Mouse (Mus musculus): ENCODE data around the gene Igfbp5. TPM values are rescaled to one million over a fixed set of nuclear protein-coding genes. Genes with fewer than 3 reads are reported as not detected.

Gene Igfbp5
- polyA plus RNA-seq, 1 experiment from 2014 or later = 34.8 TPM

- Histone ChIP-seq H3K27ac (ENCODE audit: low read depth, low read length) (no peak overlapping the region), H3K4me2 (replicated peaks; ENCODE audit: low read depth, low read length) (no peak overlapping the region), H3K9me3 (ENCODE audit: control insufficient read depth, low read length) (no peaks in the 10 kb centered on the region), H3K4me3 (ENCODE audit: low read depth, low read length) (no peak overlapping the region), H3K9ac (ENCODE audit: low read depth, low read length) (no peak overlapping the region), H3K36me3 (ENCODE audit: control insufficient read depth, insufficient read depth, low read length) (no peaks in the 10 kb centered on the region), H3K4me1 (replicated peaks; ENCODE audit: control insufficient read depth, insufficient read depth, low read length) (no peaks in the 10 kb centered on the region), H3K27me3 (ENCODE audit: control insufficient read depth, insufficient read depth, low read length) (no peaks in the 10 kb centered on the region)
- ATAC-seq (ENCODE audit: low FRiP score) (no peak), DNase-seq (ENCODE audit: low spot score) (no peak)
- WGBS = 88% methylated on average over 18 of the region's 18 CpGs
These were observed 31.8 kb downstream of the Igfbp5 start for GRCm38 (mm10) chr1:72842666-72843459.

DNA sequence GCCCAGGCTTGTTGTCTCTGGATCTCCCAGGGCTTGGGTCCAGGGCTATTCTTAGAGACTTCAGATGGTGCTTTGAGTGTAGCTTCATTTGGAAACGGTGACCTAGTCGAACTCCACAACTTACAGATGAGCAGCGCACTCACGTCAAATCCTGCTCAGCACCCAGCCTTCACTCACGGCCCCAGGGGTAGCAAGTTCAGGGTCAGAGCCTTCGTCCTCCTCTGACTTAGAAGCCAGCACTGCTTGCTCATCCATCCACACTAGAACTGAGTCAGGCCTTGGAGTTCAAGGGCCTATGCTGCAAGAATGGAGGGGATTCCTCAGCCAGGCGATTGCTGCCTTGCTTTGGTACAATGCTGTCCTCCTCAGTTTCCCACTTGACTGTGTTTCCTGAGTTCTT lies 34.9 kb downstream of the Igfbp5 start:
- H3K4me2 ChIP-seq (replicated peaks; ENCODE audit: low read depth, low read length) = no peak overlapping the region
- no peak for ATAC-seq (ENCODE audit: low FRiP score)
- H3K9ac ChIP-seq (ENCODE audit: low read depth, low read length) = no peak overlapping the region
- H3K4me3 ChIP-seq (ENCODE audit: low read depth, low read length) = no peak overlapping the region
- no peak overlapping the region for H3K27ac ChIP-seq (ENCODE audit: low read depth, low read length)
- WGBS = 87% methylated on average over 7 of the region's 7 CpGs
- H3K36me3 ChIP-seq (ENCODE audit: control insufficient read depth, insufficient read depth, low read length) = 0 out of 2 replicates have a peak, but pooled peaks cover 2% of the 10 kb centered on the region
- no peaks in the 10 kb centered on the region for H3K27me3 ChIP-seq (ENCODE audit: control insufficient read depth, insufficient read depth, low read length)
- no peak for DNase-seq (ENCODE audit: low spot score)
- H3K4me1 ChIP-seq (replicated peaks; ENCODE audit: control insufficient read depth, insufficient read depth, low read length) = no peaks in the 10 kb centered on the region
- H3K9me3 ChIP-seq (ENCODE audit: control insufficient read depth, low read length) = no peaks in the 10 kb centered on the region

DNA sequence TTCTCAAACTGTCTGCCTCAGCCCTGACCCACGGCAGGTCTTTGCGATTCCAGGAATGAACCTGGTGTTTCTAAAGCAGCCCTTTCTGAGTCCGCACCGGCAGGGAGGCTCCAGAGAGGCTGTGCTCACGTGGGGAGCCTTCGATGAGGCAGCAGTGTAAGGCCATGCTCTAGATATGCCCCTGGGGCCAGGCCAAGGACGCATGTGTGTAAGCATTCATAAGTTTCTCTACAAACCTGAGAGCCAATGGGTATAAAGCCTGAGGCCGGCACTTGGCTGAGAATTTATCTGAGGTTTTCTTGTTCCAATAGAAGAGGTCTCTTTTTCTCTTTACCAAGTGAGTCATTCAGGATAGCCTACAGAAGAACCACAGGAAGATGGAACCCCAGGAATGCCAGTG lies 35.3 kb downstream of the Igfbp5 start:
- Histone ChIP-seq H3K4me3 (ENCODE audit: low read depth, low read length) (no peak overlapping the region), H3K27me3 (ENCODE audit: control insufficient read depth, insufficient read depth, low read length) (no peaks in the 10 kb centered on the region), H3K9me3 (ENCODE audit: control insufficient read depth, low read length) (no peaks in the 10 kb centered on the region), H3K4me2 (replicated peaks; ENCODE audit: low read depth, low read length) (no peak overlapping the region), H3K27ac (ENCODE audit: low read depth, low read length) (no peak overlapping the region), H3K9ac (ENCODE audit: low read depth, low read length) (no peak overlapping the region), H3K4me1 (replicated peaks; ENCODE audit: control insufficient read depth, insufficient read depth, low read length) (no peaks in the 10 kb centered on the region), H3K36me3 (ENCODE audit: control insufficient read depth, insufficient read depth, low read length) (0 out of 2 replicates have a peak, but pooled peaks cover 2% of the 10 kb centered on the region)
- no peak for ATAC-seq (ENCODE audit: low FRiP score)
- 75% methylated on average over 8 of the region's 8 CpGs for WGBS
- DNase-seq (ENCODE audit: low spot score) = no peak

- WGBS = 79% methylated on average over 4 of the region's 4 CpGs
- Histone ChIP-seq H3K4me3 (ENCODE audit: low read depth, low read length) (no peak overlapping the region), H3K27ac (ENCODE audit: low read depth, low read length) (no peak overlapping the region)
These were observed 41.1 kb downstream of the Igfbp5 start for GRCm38 (mm10) chr1:72833563-72833962.

GRCm38 (mm10) chr1:72832715-72833153 lies 42.0 kb downstream of the Igfbp5 start:
- H3K9ac ChIP-seq (ENCODE audit: low read depth, low read length) = no peak overlapping the region
- no peaks in the 10 kb centered on the region for H3K27me3 ChIP-seq (ENCODE audit: control insufficient read depth, insufficient read depth, low read length)
- no peak overlapping the region for H3K27ac ChIP-seq (ENCODE audit: low read depth, low read length)
- H3K4me1 ChIP-seq (replicated peaks; ENCODE audit: control insufficient read depth, insufficient read depth, low read length) = peaks cover 3% of the 10 kb centered on the region; the same call in 1 of the 2 replicates
- H3K36me3 ChIP-seq (ENCODE audit: control insufficient read depth, insufficient read depth, low read length) = 0 out of 2 replicates have a peak, but pooled peaks cover 2% of the 10 kb centered on the region
- H3K4me3 ChIP-seq (ENCODE audit: low read depth, low read length) = no peak overlapping the region
- no peak for ATAC-seq (ENCODE audit: low FRiP score)
- DNase-seq (ENCODE audit: low spot score) = no peak
- H3K9me3 ChIP-seq (ENCODE audit: control insufficient read depth, low read length) = no peaks in the 10 kb centered on the region
- 63% methylated on average over 3 of the region's 3 CpGs for WGBS
- no peak overlapping the region for H3K4me2 ChIP-seq (replicated peaks; ENCODE audit: low read depth, low read length)

More at GRCm38 (mm10) chr1:72833563-72833962, 41.1 kb downstream of the Igfbp5 start:
- ATAC-seq (ENCODE audit: low FRiP score) = no peak
- no peak overlapping the region for H3K4me2 ChIP-seq (replicated peaks; ENCODE audit: low read depth, low read length)
- no peak for DNase-seq (ENCODE audit: low spot score)
- 0 out of 2 replicates have a peak, but pooled peaks cover 2% of the 10 kb centered on the region for H3K36me3 ChIP-seq (ENCODE audit: control insufficient read depth, insufficient read depth, low read length)
- H3K4me1 ChIP-seq (replicated peaks; ENCODE audit: control insufficient read depth, insufficient read depth, low read length) = no peaks in the 10 kb centered on the region
- H3K9ac ChIP-seq (ENCODE audit: low read depth, low read length) = no peak overlapping the region
- H3K27me3 ChIP-seq (ENCODE audit: control insufficient read depth, insufficient read depth, low read length) = no peaks in the 10 kb centered on the region
- no peaks in the 10 kb centered on the region for H3K9me3 ChIP-seq (ENCODE audit: control insufficient read depth, low read length)

DNA sequence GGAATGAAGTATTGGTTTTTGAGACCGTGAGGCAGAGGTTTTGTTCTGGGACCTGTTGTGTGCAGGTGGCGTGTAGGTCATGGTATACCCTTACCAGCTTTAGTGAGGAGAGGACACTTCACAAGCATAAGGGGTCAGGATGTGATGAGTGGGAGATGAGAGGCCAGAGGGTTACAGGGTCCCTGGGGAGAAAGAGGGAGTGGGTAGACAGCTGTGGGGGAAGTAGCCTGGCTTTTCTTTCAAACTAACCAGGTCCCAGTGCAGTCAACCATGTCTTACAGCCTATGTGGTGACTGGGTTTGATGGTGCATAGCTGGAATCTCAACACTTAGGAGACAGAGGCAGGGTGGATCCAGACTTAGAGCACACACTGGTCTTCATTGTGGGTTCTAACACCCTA lies 44.2 kb downstream of the Igfbp5 start:
- no peaks in the 10 kb centered on the region for H3K36me3 ChIP-seq (ENCODE audit: control insufficient read depth, insufficient read depth, low read length)
- 97% methylated on average over 2 of the region's 2 CpGs for WGBS
- H3K27ac ChIP-seq (ENCODE audit: low read depth, low read length) = no peak overlapping the region
- no peaks in the 10 kb centered on the region for H3K27me3 ChIP-seq (ENCODE audit: control insufficient read depth, insufficient read depth, low read length)
- ATAC-seq (ENCODE audit: low FRiP score) (no peak), DNase-seq (ENCODE audit: low spot score) (no peak)
- no peaks in the 10 kb centered on the region for H3K9me3 ChIP-seq (ENCODE audit: control insufficient read depth, low read length)
- H3K4me3 ChIP-seq (ENCODE audit: low read depth, low read length) = no peak overlapping the region
- H3K4me2 ChIP-seq (replicated peaks; ENCODE audit: low read depth, low read length) = no peak overlapping the region
- H3K9ac ChIP-seq (ENCODE audit: low read depth, low read length) = no peak overlapping the region
- peaks cover 4% of the 10 kb centered on the region; the same call in 1 of the 2 replicates for H3K4me1 ChIP-seq (replicated peaks; ENCODE audit: control insufficient read depth, insufficient read depth, low read length)

GRCm38 (mm10) chr1:72828843-72829242 lies 45.8 kb downstream of the Igfbp5 start:
- ATAC-seq (ENCODE audit: low FRiP score) (no peak), DNase-seq (ENCODE audit: low spot score) (no peak)
- Histone ChIP-seq H3K4me1 (replicated peaks; ENCODE audit: control insufficient read depth, insufficient read depth, low read length) (peaks cover 4% of the 10 kb centered on the region), H3K36me3 (ENCODE audit: control insufficient read depth, insufficient read depth, low read length) (no peaks in the 10 kb centered on the region), H3K4me3 (ENCODE audit: low read depth, low read length) (no peak overlapping the region), H3K9ac (ENCODE audit: low read depth, low read length) (no peak overlapping the region), H3K27me3 (ENCODE audit: control insufficient read depth, insufficient read depth, low read length) (no peaks in the 10 kb centered on the region), H3K27ac (ENCODE audit: low read depth, low read length) (no peak overlapping the region), H3K9me3 (ENCODE audit: control insufficient read depth, low read length) (no peaks in the 10 kb centered on the region), H3K4me2 (replicated peaks; ENCODE audit: low read depth, low read length) (no peak overlapping the region)
- 94% methylated on average over 5 of the region's 5 CpGs for WGBS

GRCm38 (mm10) chr1:72827411-72828315 lies 47.0 kb downstream of the Igfbp5 start:
- DNase-seq (ENCODE audit: low spot score) = peak; percentile 37
- H3K4me1 ChIP-seq (replicated peaks; ENCODE audit: control insufficient read depth, insufficient read depth, low read length) = peaks cover 4% of the 10 kb centered on the region
- peak overlapping the region; percentile 96 for H3K4me2 ChIP-seq (replicated peaks; ENCODE audit: low read depth, low read length)
- 20% methylated on average over 12 of the region's 12 CpGs for WGBS
- peak; percentile 31 for ATAC-seq (ENCODE audit: low FRiP score)
- peak overlapping the region; percentile 83 for H3K4me3 ChIP-seq (ENCODE audit: low read depth, low read length)
- H3K9me3 ChIP-seq (ENCODE audit: control insufficient read depth, low read length) = no peaks in the 10 kb centered on the region
- peak overlapping the region; percentile 81 for H3K27ac ChIP-seq (ENCODE audit: low read depth, low read length)
- peak overlapping the region; percentile 86 for H3K9ac ChIP-seq (ENCODE audit: low read depth, low read length)
- no peaks in the 10 kb centered on the region for H3K36me3 ChIP-seq (ENCODE audit: control insufficient read depth, insufficient read depth, low read length)
- no peaks in the 10 kb centered on the region for H3K27me3 ChIP-seq (ENCODE audit: control insufficient read depth, insufficient read depth, low read length)
